Mouse (Mus musculus) brain, adult 10 weeks (tissue): Measurements from ENCODE around the gene Mrpl44. TPM values are rescaled to one million over a fixed set of nuclear protein-coding genes. Genes with fewer than 3 reads are reported as not detected.

Experiments
- polyA plus RNA-seq: library from polyadenylated mRNA; stranded (reverse); fragments of 350-450 nt; fragmentation: Illumina TruSeq; extraction: RNeasy Lipid Tissue Mini Kit (QIAGEN cat#74804); gene quantifications from one replicate; pipeline ENCODE4 v1.2.3, GENCODE M21; 2015; ENCODE audit warnings: low read depth, low replicate concordance

Mrpl44 gene
- polyA plus RNA-seq = 45.9 TPM

GRCm38 (mm10) chr1:79775927-79776458 lies at the start of gene Mrpl44, which contains the start of gene Wdfy1:
Mrpl44 (plus strand) TSS chr1:79776018.
Wdfy1 (minus strand) TSS chr1:79776143.

Other genes starting within 250 kb of the Mrpl44 start
- 2.8 TPM for gene Ap1s3, start 104.0 kb upstream of the Mrpl44 start, polyA plus RNA-seq
- gene Wdfy1, start 125 bp downstream of the Mrpl44 start, polyA plus RNA-seq = 12.0 TPM
- 253 TPM for gene Serpine2, start 85.2 kb downstream of the Mrpl44 start, polyA plus RNA-seq